Mouse (Mus musculus): ENCODE measurements at regions not wholly inside any gene's neighbourhood (a gene's known extent, or its start where the extent isn't known, plus 50 kb on each side); places are given as distances from the start of the nearest gene placed in this dataset.

DNA sequence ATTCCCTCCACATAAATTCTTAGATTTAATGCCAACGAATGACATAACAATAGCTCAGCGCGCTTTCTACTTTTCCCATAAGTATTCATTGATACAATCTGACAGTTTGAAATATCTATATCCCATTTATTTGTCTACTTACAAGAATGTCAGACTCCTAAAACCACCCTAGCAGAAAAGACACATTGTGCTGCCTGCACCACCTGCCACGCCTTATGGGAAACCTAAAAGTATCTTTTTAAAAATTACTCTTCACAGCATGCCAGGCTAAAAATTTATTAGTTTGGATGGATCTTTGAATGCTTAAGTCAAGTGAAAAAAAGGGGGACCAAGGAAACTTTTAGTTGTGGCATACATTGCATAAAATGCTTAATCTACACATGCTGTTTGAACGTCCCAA lies 788.1 kb downstream of the Cdh8 start:
- DNase-seq (ENCODE audit: low spot score) = no peak

DNA sequence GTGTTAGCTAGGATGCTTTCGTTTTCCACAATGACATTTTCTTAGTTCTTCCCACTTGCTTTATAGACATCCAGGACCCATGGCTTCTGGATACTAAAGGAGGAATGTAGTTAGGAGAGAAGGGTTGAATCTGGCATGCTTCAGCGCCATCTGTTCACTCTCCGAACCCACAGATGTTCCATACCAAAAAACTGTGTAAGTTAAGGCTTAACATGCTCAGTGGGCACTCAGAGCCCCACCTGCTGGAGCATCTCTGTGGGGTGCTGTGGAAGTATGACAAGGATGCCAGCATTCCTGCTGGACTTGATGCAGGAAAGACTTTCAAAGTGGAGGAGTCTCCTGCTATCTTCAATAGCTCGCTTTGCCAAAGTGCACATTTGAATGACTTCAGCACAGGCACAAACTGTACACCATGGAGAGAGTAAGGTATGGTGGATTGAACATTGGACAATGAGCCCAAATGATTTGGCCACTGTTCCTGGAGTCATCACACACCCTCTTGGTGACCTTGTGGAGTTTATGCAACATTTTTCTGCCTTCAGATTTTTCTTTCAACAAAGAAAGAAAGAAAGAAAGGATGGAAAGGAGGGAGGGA lies 802.3 kb downstream of the Cdh8 start:
- no peak for DNase-seq (ENCODE audit: low spot score)
- intact Hi-C loops (cut with DNase I) = no loop called here

More for the DNA sequence above, 788.1 kb downstream of the Cdh8 start:
- intact Hi-C loops (cut with DNase I) = no loop called here

DNA sequence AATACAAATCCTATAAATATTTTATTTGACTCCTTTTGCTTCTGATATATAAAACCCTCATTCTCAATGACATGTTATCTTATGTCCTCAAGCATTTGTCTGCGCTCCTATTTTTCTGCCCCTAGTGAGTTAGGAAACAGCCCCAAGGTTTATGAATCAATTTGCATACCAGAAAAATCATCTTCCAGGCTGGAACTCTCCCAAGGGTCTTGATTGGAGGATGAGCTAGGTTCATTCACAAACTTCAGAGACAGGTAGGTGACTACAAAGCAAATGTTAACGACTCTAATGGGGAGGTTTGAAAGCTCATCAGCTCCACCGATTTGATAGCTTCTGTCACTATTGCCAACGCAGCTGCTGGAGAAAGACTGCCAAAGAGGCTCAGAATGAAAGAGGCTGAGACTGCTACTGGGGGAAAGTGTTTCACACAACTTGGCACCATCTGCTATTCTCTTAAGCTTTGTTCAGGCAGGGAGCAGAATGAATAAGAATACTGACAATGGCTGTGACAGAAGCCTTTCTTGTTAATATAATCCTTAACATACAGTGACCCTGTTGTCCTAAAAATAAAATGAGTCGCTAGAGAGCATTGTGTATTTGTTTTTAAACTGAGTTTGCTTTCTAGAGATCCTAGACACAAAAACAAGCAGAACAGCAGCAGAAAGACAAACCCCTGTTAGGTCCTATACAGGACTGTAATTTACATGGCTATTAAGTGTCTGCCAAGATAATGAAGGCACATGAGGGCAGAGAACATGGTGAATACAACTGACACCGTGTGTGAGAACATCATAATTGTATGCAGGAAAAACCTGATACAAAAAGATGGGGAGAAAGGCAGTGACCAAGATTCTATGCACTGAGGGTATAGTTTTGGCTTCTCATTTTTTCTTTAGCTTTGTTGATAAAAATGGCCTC lies 843.4 kb downstream of the Cdh8 start:
- intact Hi-C loops (cut with DNase I) = no loop called here
- no peak for DNase-seq (ENCODE audit: low spot score)

DNA sequence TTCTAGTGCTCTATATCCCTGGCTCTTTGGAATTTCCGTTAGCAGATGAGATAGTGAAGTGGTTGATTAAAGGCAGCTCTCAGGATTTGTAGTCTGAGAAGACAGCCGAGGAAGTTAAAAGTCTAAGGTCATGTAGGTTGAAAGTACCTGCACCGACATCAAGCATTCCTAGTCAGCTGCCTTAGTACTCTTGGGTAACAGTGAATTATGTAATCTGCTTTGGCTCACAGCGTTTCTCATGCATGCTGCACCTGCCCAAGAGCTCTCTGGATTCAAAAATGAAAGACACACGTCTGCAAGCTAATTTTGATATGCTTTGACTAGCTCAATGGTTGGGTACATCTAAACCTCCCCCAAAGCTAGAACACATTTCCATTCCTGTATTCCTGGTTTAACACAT lies 849.6 kb downstream of the Cdh8 start:
- intact Hi-C loops (cut with DNase I) = no loop called here
- DNase-seq (ENCODE audit: low spot score) = no peak

DNA sequence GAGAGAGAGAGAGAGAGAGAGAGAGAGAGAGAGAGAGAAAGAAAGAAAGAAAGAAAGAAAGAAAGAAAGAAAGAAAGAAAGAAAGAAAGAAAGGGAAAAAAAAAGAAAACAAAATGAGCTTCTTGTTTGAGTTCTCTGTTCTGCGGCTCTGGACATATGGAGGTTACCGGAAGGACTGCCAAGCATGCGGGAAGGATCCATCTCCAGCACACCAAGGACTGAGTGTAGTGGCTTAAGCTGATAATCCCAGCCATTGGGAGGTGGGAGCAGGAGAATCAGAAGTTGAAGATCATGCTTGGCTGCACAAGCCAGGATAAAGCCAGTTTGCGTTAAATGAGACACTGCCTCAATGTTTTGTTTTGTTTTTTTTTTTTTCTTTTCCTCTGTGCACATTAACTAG lies 897.8 kb downstream of the Cdh8 start:
- no peak for DNase-seq (ENCODE audit: low spot score)
- intact Hi-C loops (cut with DNase I) = no loop called here

DNA sequence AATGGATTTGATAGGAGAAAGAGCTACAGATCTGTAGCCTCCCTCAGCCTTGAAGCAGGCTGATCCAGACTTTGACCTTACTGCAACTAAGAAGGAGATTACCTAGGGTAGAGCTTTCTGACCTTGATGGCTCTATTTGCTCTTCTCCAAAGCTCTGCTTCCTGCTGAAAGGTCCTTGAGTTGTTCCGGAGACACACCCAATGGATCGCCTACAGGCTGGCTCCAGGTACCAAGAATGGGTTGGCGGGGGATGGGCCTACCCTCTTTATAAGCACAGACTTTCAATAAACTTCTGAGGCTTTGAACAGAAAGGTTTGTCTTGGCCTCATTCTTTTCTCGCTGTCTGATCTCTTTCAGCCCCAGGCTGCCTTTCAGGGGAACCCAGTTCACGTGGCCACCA lies 901.0 kb downstream of the Cdh8 start:
- intact Hi-C loops (cut with DNase I) = no loop called here
- no peak for DNase-seq (ENCODE audit: low spot score)

DNA sequence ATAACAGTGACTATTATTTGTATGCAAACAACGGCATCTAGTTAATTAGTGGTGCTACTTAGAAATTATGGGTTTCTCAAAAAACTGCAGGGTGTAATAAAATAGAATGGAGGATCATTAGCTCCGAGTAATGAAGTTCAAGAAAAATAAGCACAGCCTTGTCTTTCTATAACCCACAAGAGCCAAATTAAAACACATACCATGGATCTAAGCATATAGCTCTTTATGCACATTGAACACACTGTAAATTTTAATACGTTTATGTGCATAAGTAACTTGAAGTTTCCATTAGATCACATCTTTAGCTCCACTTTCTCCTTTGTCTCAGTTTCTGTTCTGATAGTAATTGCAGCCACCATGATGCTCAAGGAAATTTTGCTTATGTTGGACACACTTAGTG lies 919.5 kb downstream of the Cdh8 start:
- intact Hi-C loops (cut with DNase I) = no loop called here
- no peak for DNase-seq (ENCODE audit: low spot score)

DNA sequence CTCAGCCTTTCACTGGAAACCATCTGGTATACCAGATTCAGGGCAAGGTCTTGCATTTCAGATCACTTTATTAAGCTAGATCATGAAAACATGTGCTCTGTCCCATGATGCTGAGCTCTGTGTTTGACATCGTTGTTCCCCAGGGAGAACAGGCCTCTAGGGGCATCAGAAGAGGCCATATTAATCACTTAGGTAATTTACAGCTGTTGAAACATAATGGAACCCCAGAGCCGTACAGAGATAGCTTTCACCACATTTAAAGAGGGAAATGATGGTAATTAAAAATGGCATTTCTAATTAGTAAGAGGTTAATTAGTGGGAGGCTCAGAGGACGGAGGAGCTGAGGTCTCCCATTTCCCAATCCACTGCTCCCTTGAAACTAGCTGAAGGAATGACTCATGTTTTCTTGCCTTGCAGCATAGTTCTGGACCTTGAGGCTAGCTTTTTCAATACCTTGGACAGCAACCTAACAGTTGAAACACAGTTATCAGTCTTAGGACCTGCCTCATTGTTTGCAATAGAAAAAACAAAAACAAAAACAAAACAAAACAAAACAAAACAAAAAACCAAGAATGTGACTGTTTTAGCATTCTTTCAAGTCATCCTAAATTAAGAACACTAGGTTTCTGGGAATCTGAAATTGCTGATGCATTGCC lies 952.8 kb downstream of the Cdh8 start:
- DNase-seq (ENCODE audit: low spot score) = no peak
- intact Hi-C loops (cut with DNase I) = no loop called here

DNA sequence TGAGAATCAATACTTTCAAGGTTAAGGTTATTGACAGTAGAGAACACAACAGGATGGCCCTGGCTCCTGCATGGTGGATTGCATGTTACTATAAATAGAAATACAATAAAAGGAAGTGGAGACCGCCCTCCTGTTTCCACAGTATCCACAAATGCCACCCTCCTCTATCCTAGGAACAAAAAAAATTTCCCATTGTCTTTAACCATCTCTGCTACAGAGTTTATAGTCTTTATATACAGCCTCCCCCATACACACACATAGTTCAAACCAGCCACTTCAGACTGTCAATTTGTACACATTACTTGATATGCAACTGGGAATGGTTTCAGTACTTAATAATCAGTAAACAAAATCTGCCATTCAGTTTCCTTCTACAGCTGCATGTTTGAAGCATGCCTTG lies 960.7 kb downstream of the Cdh8 start:
- intact Hi-C loops (cut with DNase I) = no loop called here
- no peak for DNase-seq (ENCODE audit: low spot score)

All from heart, postnatal 25 days (tissue).